Mouse (Mus musculus): Measurements from ENCODE around the gene Mgst3. TPM values are rescaled to one million over a fixed set of nuclear protein-coding genes. Genes with fewer than 3 reads are reported as not detected.

Mgst3 gene
- total and polyA plus RNA-seq, 3 experiments = 1.4 TPM; not detected in 2

DNA sequence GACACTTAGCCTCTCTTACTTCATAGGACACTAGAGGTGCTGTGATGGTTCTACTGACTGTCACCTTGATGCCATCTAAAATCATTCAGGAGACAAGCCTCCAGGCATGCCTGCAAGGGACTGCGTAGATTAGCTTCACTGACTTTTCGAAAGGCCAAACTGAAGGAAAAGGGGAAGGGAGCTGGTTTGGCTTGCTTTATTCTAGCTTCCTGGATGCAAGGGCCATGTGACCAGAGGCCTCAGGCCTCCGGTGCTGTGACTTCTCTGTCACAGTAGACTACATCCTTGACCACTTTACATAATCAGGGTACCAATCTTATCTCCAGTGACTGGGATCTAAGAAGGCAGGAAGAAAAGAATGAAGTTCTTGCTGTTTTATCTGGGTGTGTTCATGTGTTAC, 57.2 kb downstream of the Mgst3 start:
- peaks cover 8 to 22% of the 10 kb centered on the region in 2 experiments for H3K4me1 ChIP-seq (ENCODE audit: control insufficient read depth in 1 of 2, insufficient read depth in 2 of 2)
- no peaks in the 10 kb centered on the region for H3K79me2 ChIP-seq (replicated peaks; ENCODE audit: control insufficient read depth, extremely low read depth, insufficient read depth, poor library complexity, severe bottlenecking)
- no peak overlapping the region for H3K9ac ChIP-seq (ENCODE audit: insufficient read depth, low read depth)
- H3K27ac ChIP-seq (ENCODE audit: insufficient read depth, low read depth) = no peak overlapping the region
- DNase-seq (ENCODE audit: extremely low read depth) = no peak
- in situ Hi-C loops (cut with MboI; ENCODE audit: low pct_ligation_motif_present, low pct_unique_long_range_greater_than_20kb, low sequenced_read_pairs) = loop anchor here (5.0 kb wide), 1 partner anchor 104 kb away; no protein-coding TSS in a partner anchor
- TF ChIP-seq MAX (IDR thresholded peaks at IDR 0.05; ENCODE audit: low read length) = no peak
- no peak for TF ChIP-seq ZC3H11A (IDR thresholded peaks at IDR 0.05; ENCODE audit: low read depth, low read length)
- TF ChIP-seq MYC (IDR thresholded peaks at IDR 0.05; ENCODE audit: low read depth, low read length) = no peak
- no peak for TF ChIP-seq ZKSCAN1 (IDR thresholded peaks at IDR 0.05; ENCODE audit: borderline replicate concordance, low read depth, low read length)
- no peak for TF ChIP-seq NRF1 (IDR thresholded peaks at IDR 0.05; ENCODE audit: low read depth, low read length)
- no peak for TF ChIP-seq BHLHE40 (IDR thresholded peaks at IDR 0.05; ENCODE audit: low read depth, low read length)
- TF ChIP-seq ETS1 (conservative IDR thresholded peaks at IDR 0.05; ENCODE audit: low read depth, low read length) = no peak
- no peak for TF ChIP-seq JUN (IDR thresholded peaks at IDR 0.05; ENCODE audit: insufficient read depth, low read depth, low read length)
- no peak for TF ChIP-seq SIN3A (IDR thresholded peaks at IDR 0.05; ENCODE audit: low read length)
- TF ChIP-seq USF2 (conservative IDR thresholded peaks at IDR 0.05; ENCODE audit: low read depth, low read length) = no peak
- no peak for TF ChIP-seq POLR2A (IDR thresholded peaks at IDR 0.05; ENCODE audit: low read depth, low read length)
- no peak for TF ChIP-seq ELF1 (IDR thresholded peaks at IDR 0.05; ENCODE audit: low read depth, low read length)
- TF ChIP-seq CTCF (conservative IDR thresholded peaks at IDR 0.05 in 1 of 2, IDR thresholded peaks at IDR 0.05 in 1 of 2; ENCODE audit: low read depth in 2 of 2, low read length in 2 of 2) = no peak
- TF ChIP-seq MEF2A (IDR thresholded peaks at IDR 0.05; ENCODE audit: borderline replicate concordance, low read depth, low read length) = no peak
- TF ChIP-seq SMC3 (IDR thresholded peaks at IDR 0.05; ENCODE audit: low read depth, low read length) = no peak
- no peak for TF ChIP-seq GABPA (IDR thresholded peaks at IDR 0.05; ENCODE audit: insufficient replicate concordance, low read depth, low read length)
- TF ChIP-seq HCFC1 (IDR thresholded peaks at IDR 0.05; ENCODE audit: low read depth, low read length) = no peak
- TF ChIP-seq NELFE (IDR thresholded peaks at IDR 0.05; ENCODE audit: low read depth, low read length) = no peak
- TF ChIP-seq TBP (conservative IDR thresholded peaks at IDR 0.05; ENCODE audit: low read depth, low read length) = no peak
- no peak for TF ChIP-seq EP300 (IDR thresholded peaks at IDR 0.05; ENCODE audit: low read length)
- dilution Hi-C loops (cut with MboI; ENCODE audit: extremely low pct_ligation_motif_present, extremely low pct_unique_long_range_greater_than_20kb, low sequenced_read_pairs) = no loop called here
- H3K27me3 ChIP-seq (replicated peaks) = no peaks in the 10 kb centered on the region
- H3K4me3 ChIP-seq (replicated peaks in 1 of 3; ENCODE audit: low read depth in 2 of 3, low read length in 2 of 3, poor library complexity in 1 of 3) = no peak overlapping the region
- no peak overlapping the region for H3K4me2 ChIP-seq (ENCODE audit: insufficient read depth, low read depth, poor library complexity, severe bottlenecking)
- H3K36me3 ChIP-seq (replicated peaks in 1 of 2; ENCODE audit: control insufficient read depth in 1 of 2, insufficient read depth in 1 of 2, low read length in 1 of 2) = peaks cover 15 to 41% of the 10 kb centered on the region in 2 experiments
- H3K9me3 ChIP-seq (replicated peaks; ENCODE audit: low read length) = no peaks in the 10 kb centered on the region

DNA sequence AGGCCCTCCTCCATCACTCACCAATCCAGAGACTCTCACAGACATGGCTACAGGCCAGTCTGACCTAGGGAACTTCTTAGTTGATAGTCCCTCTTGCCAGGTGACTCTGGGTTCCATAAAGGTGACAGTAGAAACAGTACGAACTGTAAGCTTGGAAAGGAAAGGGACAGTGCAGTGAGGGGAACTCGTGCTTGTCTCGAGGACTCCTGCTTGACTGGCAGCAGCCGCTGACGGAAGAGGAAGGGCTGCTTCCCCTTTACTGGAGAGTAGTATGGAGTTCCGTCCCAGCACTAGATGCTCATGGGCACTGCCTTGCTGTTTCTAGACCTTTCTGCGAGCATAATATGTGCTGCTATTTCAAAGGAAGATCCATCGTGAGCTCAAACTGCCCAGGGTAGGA, 62.5 kb downstream of the Mgst3 start:
- H3K4me3 ChIP-seq (replicated peaks in 1 of 3; ENCODE audit: low read depth in 2 of 3, low read length in 2 of 3, poor library complexity in 1 of 3) = no peak overlapping the region
- in situ Hi-C loops (cut with MboI; ENCODE audit: low pct_ligation_motif_present, low pct_unique_long_range_greater_than_20kb, low sequenced_read_pairs) (no loop called here), dilution Hi-C loops (cut with MboI; ENCODE audit: extremely low pct_ligation_motif_present, extremely low pct_unique_long_range_greater_than_20kb, low sequenced_read_pairs) (no loop called here)
- H3K79me2 ChIP-seq (replicated peaks; ENCODE audit: control insufficient read depth, extremely low read depth, insufficient read depth, poor library complexity, severe bottlenecking) = no peaks in the 10 kb centered on the region
- DNase-seq (ENCODE audit: extremely low read depth) = no peak
- peaks cover 0 to 2% of the 10 kb centered on the region in 2 experiments; a peak in 2 of 4 replicates for H3K4me1 ChIP-seq (ENCODE audit: control insufficient read depth in 1 of 2, insufficient read depth in 2 of 2)
- no peak for TF ChIP-seq POLR2A (IDR thresholded peaks at IDR 0.05; ENCODE audit: low read depth, low read length)
- no peak for TF ChIP-seq IRF4 (IDR thresholded peaks at IDR 0.05; ENCODE audit: low read depth, low read length)
- no peak for TF ChIP-seq MAFK (IDR thresholded peaks at IDR 0.05; ENCODE audit: insufficient replicate concordance, low read length)
- TF ChIP-seq PAX5 (IDR thresholded peaks at IDR 0.05; ENCODE audit: low read length) = no peak
- TF ChIP-seq ZMIZ1 (IDR thresholded peaks at IDR 0.05; ENCODE audit: low read depth, low read length) = no peak
- no peak overlapping the region for H3K27ac ChIP-seq (ENCODE audit: insufficient read depth, low read depth)
- no peak overlapping the region for H3K9ac ChIP-seq (ENCODE audit: insufficient read depth, low read depth)
- H3K9me3 ChIP-seq (replicated peaks; ENCODE audit: low read length) = no peaks in the 10 kb centered on the region
- H3K4me2 ChIP-seq (ENCODE audit: insufficient read depth, low read depth, poor library complexity, severe bottlenecking) = no peak overlapping the region
- H3K36me3 ChIP-seq (replicated peaks in 1 of 2; ENCODE audit: control insufficient read depth in 1 of 2, insufficient read depth in 1 of 2, low read length in 1 of 2) = peaks cover 53 to 82% of the 10 kb centered on the region in 2 experiments
- H3K27me3 ChIP-seq (replicated peaks) = no peaks in the 10 kb centered on the region

All from CH12.LX (cell line).